ENCODE assay signal across 21 mouse cellular contexts in genomic region chr7:75751161-75751803, GRCm38 (mm10).
DNase-seq lines count a peak whose midpoint lies in the region; ATAC-seq and TF ChIP-seq lines count a peak whose summit lies in the region.
"Had no signal": no experiment of that assay in that cellular context is flagged by ENCODE, and none has a peak within 500 bp of the region (broad histone marks: within the 10 kb centered on the region; RNA-seq: fewer than 3 reads in every experiment).

No protein-coding gene starts in this region.

- H3K4me2 ChIP-seq in heart, embryonic 12.5 days, result no peak overlapping the region
- H3K4me2 ChIP-seq in lung, embryonic 14.5 days, result no peak overlapping the region
- H3K4me2 ChIP-seq: hindbrain, embryonic 12.5 days; limb, embryonic 13.5 days had no signal

- no peaks in the 10 kb centered on the region for H3K9me3 ChIP-seq in heart, embryonic 12.5 days (replicated peaks)
- no peaks in the 10 kb centered on the region for H3K9me3 ChIP-seq in lung, embryonic 14.5 days (ENCODE audit: low read depth, low read length)
- H3K9me3 ChIP-seq: hindbrain, embryonic 12.5 days; limb, embryonic 13.5 days had no signal

- WGBS in heart, embryonic 12.5 days, result 62% methylated on average over 14 of the region's 14 CpGs
- WGBS in lung, embryonic 14.5 days, result 75% methylated on average over 14 of the region's 14 CpGs

- peaks cover 48% of the 10 kb centered on the region for H3K4me1 ChIP-seq in heart, embryonic 12.5 days (replicated peaks)
- no peaks in the 10 kb centered on the region for H3K4me1 ChIP-seq in lung, embryonic 14.5 days (ENCODE audit: insufficient read depth)
- H3K4me1 ChIP-seq: limb, embryonic 13.5 days had no signal

- H3K27me3 ChIP-seq in heart, embryonic 12.5 days (replicated peaks), result no peaks in the 10 kb centered on the region
- no peaks in the 10 kb centered on the region for H3K27me3 ChIP-seq in lung, embryonic 14.5 days (ENCODE audit: insufficient read depth, low read length)
- H3K27me3 ChIP-seq: hindbrain, embryonic 12.5 days; limb, embryonic 13.5 days had no signal

- H3K4me3 ChIP-seq in heart, embryonic 12.5 days, result no peak overlapping the region
- no peak overlapping the region for H3K4me3 ChIP-seq in lung, embryonic 14.5 days (ENCODE audit: low read depth, low read length)
- H3K4me3 ChIP-seq: hindbrain, embryonic 12.5 days; limb, embryonic 13.5 days had no signal

- 0 out of 2 replicates have a peak overlapping the region, but pooled peaks have one; percentile 1 for H3K9ac ChIP-seq in heart, embryonic 12.5 days
- H3K9ac ChIP-seq in lung, embryonic 14.5 days, result no peak overlapping the region
- H3K9ac ChIP-seq: hindbrain, embryonic 12.5 days; limb, embryonic 13.5 days had no signal

- TF ChIP-seq CTCF in lung, embryonic 14.5 days (IDR thresholded peaks at IDR 0.05; ENCODE audit: low read depth), result no peak

- H3K36me3 ChIP-seq in heart, embryonic 12.5 days, result peaks cover 92% of the 10 kb centered on the region
- H3K36me3 ChIP-seq in lung, embryonic 14.5 days (ENCODE audit: insufficient read depth), result peaks cover 82% of the 10 kb centered on the region

- no peak for ATAC-seq in heart, embryonic 12.5 days (ENCODE audit: insufficient number of reproducible peaks, low FRiP score)
- peak; percentile 19; the same call in 1 of the 2 replicates for ATAC-seq in lung, embryonic 14.5 days (ENCODE audit: insufficient read depth)
- ATAC-seq in megakaryocyte-erythroid progenitor cell, adult 5-6 weeks (replicated peaks; ENCODE audit: low FRiP score, low TSS enrichment, poor library complexity, severe bottlenecking), result peak; percentile 73
- ATAC-seq: forebrain, embryonic 16.5 days; intestine, embryonic 16.5 days had no signal

- no peak for DNase-seq in heart, postnatal 36 days
- DNase-seq in lung, embryonic 14.5 days, result no peak
- DNase-seq in lung, postnatal 10 days, result no peak
- peak; percentile 56 for DNase-seq in liver
- no peak for DNase-seq in cerebellum, adult 9-11 months
- DNase-seq in adipocyte (ENCODE audit: low spot score), result no peak
- DNase-seq: adrenal gland, postnatal 25 days; cerebellum, postnatal 10 days; gastrocnemius, postnatal 14 days; kidney, postnatal 10 days; layer of hippocampus, adult 9-11 months; lung, postnatal 36 days; midbrain, embryonic 14.5 days; right cerebral cortex, adult 18-20 months; spleen, adult 18-20 months had no signal

- intact Hi-C loops in heart, postnatal 36 days (cut with DNase I), result no loop called here

- 0 out of 2 replicates have a peak overlapping the region, but pooled peaks have one; percentile 9 for H3K27ac ChIP-seq in heart, embryonic 12.5 days (ENCODE audit: poor library complexity, severe bottlenecking)
- H3K27ac ChIP-seq in lung, embryonic 14.5 days (ENCODE audit: low read depth), result no peak overlapping the region
- H3K27ac ChIP-seq: hindbrain, embryonic 12.5 days; limb, embryonic 13.5 days had no signal
